Mouse (Mus musculus) embryonic fibroblast, embryonic 13.5 days (primary cell): ENCODE measurements around the gene Srsf12. TPM values are rescaled to one million over a fixed set of nuclear protein-coding genes. Genes with fewer than 3 reads are reported as not detected.

Experiments
- H3K27ac ChIP-seq: 2 replicates; pipeline ENCODE4 v1.5.1; 2012; ENCODE audit warnings: low read length, control low read depth, inconsistent platforms; ENCODE audit not compliant: insufficient read depth
- H3K4me1 ChIP-seq: 2 replicates; pipeline ENCODE4 v1.6.1; 2011; ENCODE audit warnings: low read length; ENCODE audit not compliant: control insufficient read depth, insufficient read depth
- H3K4me3 ChIP-seq: 2 replicates; pipeline ENCODE4 v1.5.1; 2011; ENCODE audit warnings: mild to moderate bottlenecking, control low read depth, low read length; ENCODE audit not compliant: insufficient read depth
- CTCF ChIP-seq: IDR thresholded peaks from 2 replicates; pipeline ENCODE4 v1.5.1; 2011; ENCODE audit warnings: mild to moderate bottlenecking, control low read depth, low read length, moderate library complexity, borderline replicate concordance; ENCODE audit not compliant: insufficient read depth
- POLR2A ChIP-seq: IDR thresholded peaks from 2 replicates; pipeline ENCODE4 v1.6.1; 2011; ENCODE audit warnings: low read depth, mild to moderate bottlenecking, control low read depth, low read length, moderate library complexity
- polyA plus RNA-seq: library from polyadenylated mRNA; stranded (reverse); fragments of >200 nt; gene quantifications from 2 replicates; pipeline ENCODE4 v1.2.4, GENCODE M21; 2011; ENCODE audit warnings: low read depth; ENCODE audit not compliant: missing spikeins, insufficient read length

Srsf12 gene
- 1.2 and 2.2 TPM in 2 replicates for polyA plus RNA-seq

GRCm38 (mm10) chr4:33208881-33209841 lies at the start of gene Srsf12:
Gene Srsf12 (plus strand): TSS chr4:33208991.
- Histone ChIP-seq H3K27ac (no peak within 1 kb of the TSS), H3K4me1 (peaks cover 3% of the 10 kb centered on the region; the same call in 1 of the 2 replicates), H3K4me3 (peak within 1 kb of the TSS; percentile 27)
- TF ChIP-seq CTCF (no peak), POLR2A (no peak)

DNA sequence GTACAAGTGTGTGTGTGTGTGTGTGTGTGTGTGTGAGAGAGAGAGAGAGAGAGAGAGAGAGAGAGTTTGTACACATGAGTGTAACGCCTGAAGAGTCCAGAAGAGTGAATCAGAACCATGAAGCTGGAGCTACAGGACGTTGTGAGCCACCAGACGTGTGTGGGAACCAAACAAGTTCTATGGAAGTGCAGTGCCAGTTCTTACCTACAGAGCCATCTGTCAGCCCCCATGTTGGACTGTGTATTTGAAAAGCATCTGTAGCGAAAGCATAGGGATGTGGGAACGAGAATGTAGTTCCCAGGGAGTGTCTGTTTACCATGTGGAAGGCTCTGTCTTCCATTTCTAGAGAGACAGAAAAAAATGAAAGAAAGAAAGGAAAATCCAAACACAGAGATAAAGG lies 25.3 kb upstream of the Srsf12 start:
- TF ChIP-seq CTCF (no peak), POLR2A (no peak)
- Histone ChIP-seq H3K27ac (no peak overlapping the region), H3K4me1 (no peaks in the 10 kb centered on the region), H3K4me3 (no peak overlapping the region)

DNA sequence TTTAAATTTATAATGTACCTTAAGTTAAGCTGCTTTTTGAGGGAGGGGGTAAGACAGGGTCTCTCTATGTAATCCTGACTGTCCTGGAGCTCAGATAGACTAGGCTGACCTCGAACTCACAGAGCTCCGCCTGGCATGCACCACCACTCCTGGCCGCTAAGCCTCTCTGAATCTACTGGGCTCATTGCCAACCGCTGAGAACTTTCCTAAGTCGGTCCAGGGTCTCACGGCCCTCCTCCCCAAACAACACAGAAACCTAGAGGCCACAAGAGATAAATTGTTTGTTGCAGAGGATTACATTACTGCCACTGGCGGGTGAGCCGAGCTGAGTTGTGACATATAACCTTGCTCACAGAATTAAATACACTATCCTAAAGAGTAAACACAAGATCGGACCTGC lies 20.6 kb upstream of the Srsf12 start:
- Histone ChIP-seq H3K27ac (no peak overlapping the region), H3K4me3 (no peak overlapping the region), H3K4me1 (no peaks in the 10 kb centered on the region)
- no peak for TF ChIP-seq CTCF
- no peak for TF ChIP-seq POLR2A

- Histone ChIP-seq H3K27ac (no peak overlapping the region), H3K4me3 (peak overlapping the region; percentile 47), H3K4me1 (no peaks in the 10 kb centered on the region)
- TF ChIP-seq CTCF (no peak), POLR2A (no peak)
These were observed 19.7 kb upstream of the Srsf12 start for GRCm38 (mm10) chr4:33188781-33189734.

GRCm38 (mm10) chr4:33189735-33190036 lies 19.1 kb upstream of the Srsf12 start, which contains the start of gene Pm20d2:
Gene Pm20d2 (minus strand): TSS chr4:33189737.
- no peak within 1 kb of the TSS for H3K27ac ChIP-seq
- H3K4me3 ChIP-seq = peak within 1 kb of the TSS; percentile 47
- TF ChIP-seq POLR2A (no peak), CTCF (no peak)
- no peaks in the 10 kb centered on the region for H3K4me1 ChIP-seq

- no peak overlapping the region for H3K4me3 ChIP-seq
- TF ChIP-seq CTCF (no peak), POLR2A (no peak)
- no peaks in the 10 kb centered on the region for H3K4me1 ChIP-seq
- H3K27ac ChIP-seq = no peak overlapping the region
These were observed 10.7 kb upstream of the Srsf12 start for GRCm38 (mm10) chr4:33198117-33198516.

GRCm38 (mm10) chr4:33204682-33205081 lies 4.1 kb upstream of the Srsf12 start:
- Histone ChIP-seq H3K4me3 (no peak overlapping the region), H3K27ac (no peak overlapping the region), H3K4me1 (peaks cover 3% of the 10 kb centered on the region; the same call in 1 of the 2 replicates)
- no peak for TF ChIP-seq POLR2A
- TF ChIP-seq CTCF = peak; percentile 87

GRCm38 (mm10) chr4:33207551-33207950 lies 1.2 kb upstream of the Srsf12 start:
- Histone ChIP-seq H3K27ac (no peak overlapping the region), H3K4me3 (no peak overlapping the region), H3K4me1 (peaks cover 3% of the 10 kb centered on the region; the same call in 1 of the 2 replicates)
- no peak for TF ChIP-seq POLR2A
- TF ChIP-seq CTCF = no peak

DNA sequence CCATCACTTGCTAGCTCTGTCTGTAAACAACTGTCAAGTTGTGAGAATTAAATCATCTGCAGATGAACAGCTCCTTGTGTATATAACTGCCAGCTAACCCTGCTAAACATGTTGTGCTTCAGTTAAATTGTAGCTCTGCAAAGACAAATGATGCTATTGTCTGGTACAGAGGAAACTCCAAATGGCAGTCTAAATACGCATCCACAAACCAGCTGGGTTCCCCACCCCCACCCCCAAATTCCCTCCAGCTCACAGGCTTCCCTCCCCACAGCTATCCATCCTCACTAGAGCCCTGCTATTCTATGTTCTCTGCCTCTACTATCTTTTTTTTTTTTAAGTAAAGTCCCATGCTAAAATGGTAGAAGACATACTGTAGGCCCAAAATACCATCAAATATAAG lies 13.1 kb downstream of the Srsf12 start:
- Histone ChIP-seq H3K4me3 (no peak overlapping the region), H3K4me1 (no peaks in the 10 kb centered on the region), H3K27ac (no peak overlapping the region)
- no peak for TF ChIP-seq POLR2A
- TF ChIP-seq CTCF = no peak
